Mouse (Mus musculus) macrophage (primary cell): Measurements from ENCODE around the gene Gpatch2l. TPM values are rescaled to one million over a fixed set of nuclear protein-coding genes. Genes with fewer than 3 reads are reported as not detected.
A peak's percentile ranks its signal among the peaks of the same experiment; 100 is the strongest.

Experiments
- H3K27ac ChIP-seq: fragments of 350-480 bp; formaldehyde crosslinking; 2 replicates; pipeline ENCODE4 v1.9.0; 2021
- H3K36me3 ChIP-seq: fragments of 350-480 bp; formaldehyde crosslinking; 2 replicates; pipeline ENCODE4 v1.9.0; 2021; ENCODE audit errors: inconsistent target
- H3K4me3 ChIP-seq: fragments of 350-480 bp; formaldehyde crosslinking; 2 replicates; pipeline ENCODE4 v1.9.0; 2021; ENCODE audit errors: inconsistent target
- H3K79me2 ChIP-seq: fragments of 350-480 bp; formaldehyde crosslinking; 2 replicates; pipeline ENCODE4 v1.9.0; 2021; ENCODE audit errors: inconsistent target
- WGBS: methylation state at CpG from one replicate; pipeline ENCODE4 v1.1.7; 2026; ENCODE audit warnings: inconsistent platforms; ENCODE audit not compliant: missing documents; 5-methylcytosine and 5-hydroxymethylcytosine counted together
- polyA plus RNA-seq: library from polyadenylated mRNA; stranded (reverse); fragments of 250-400 nt; gene quantifications from 3 replicates; pipeline ENCODE4 v1.2.4, GENCODE M21; 2018; ENCODE audit warnings: inconsistent platforms
- total RNA-seq, 78 experiments: library from RNA; depleted of rRNA; stranded (reverse); fragments of 250-400 nt; gene quantifications; 1 replicate in 9 of 78; 2 replicates in 24 of 78; 3 replicates in 43 of 78; 4 replicates in 2 of 78; pipeline ENCODE4 v1.2.4; 2018; ENCODE audit warnings: inconsistent platforms in 56 of 78

Gpatch2l gene
- total RNA-seq (2018; cell fraction: chromatin; rRNA removed) = 100 to 1,000 TPM in 23 of 26 experiments, 10 to 100 TPM in 3; 85.1 to 294 (median 192) TPM
- total RNA-seq (2018; cell fraction: cytosol; rRNA removed) = 10 to 100 TPM; 17.7 to 43.5 (median 30.6) TPM
- 100 to 1,000 TPM in 15 of 26 experiments, 10 to 100 TPM in 11; 57.1 to 176 (median 104) TPM for total RNA-seq (2018; cell fraction: nucleus; rRNA removed)
- polyA plus RNA-seq = 16.4 to 20.3 TPM (median 17.9 TPM) in 3 replicates

DNA sequence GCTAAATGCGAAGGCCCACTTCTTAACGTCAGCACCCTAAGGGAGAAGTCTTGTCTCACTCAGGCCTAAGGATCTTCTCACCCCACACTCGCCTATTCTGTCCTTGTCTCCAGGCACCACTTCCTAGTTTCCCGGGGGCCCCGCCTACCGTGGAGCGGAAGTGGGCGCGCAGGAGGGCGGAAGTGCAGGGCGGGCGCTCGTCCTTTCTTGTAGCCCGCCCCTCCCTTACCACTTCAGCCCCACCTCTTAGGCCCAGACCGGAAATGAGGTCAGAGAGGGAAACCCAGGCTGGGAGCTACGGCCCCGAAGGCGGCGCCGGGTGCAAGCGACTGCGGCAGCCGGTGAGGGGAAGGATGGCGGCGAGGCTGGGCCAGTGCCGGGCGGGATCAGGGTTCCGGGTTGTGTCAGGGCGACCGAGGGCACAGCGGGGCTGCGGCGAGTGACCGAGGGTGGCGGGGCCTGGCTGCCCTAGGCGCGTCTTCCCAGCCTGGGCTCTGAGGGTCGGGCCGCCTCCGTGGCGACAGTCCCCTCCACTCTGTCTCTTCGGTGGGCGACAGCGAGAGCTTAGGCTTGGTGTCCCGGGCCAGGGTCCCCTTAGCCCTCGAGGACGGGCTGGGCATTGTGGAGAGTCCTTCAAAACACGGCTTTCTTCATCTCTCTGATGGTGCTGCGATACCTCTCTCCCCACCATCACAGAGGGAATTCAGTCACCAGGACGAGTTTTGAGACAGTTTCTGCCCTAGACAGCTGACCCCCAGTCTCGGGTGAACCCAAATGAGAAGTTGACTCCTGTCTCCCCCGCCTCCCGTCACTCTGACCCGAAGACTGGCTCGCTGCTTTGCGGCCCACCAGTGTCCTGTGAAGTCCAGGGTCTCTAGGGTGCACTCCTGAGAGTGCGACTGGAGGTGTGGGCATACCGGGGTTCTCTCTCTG is at the start of gene Gpatch2l:
Gpatch2l (plus strand) TSS at position 255 of the 933 bp plus-strand sequence.
- H3K36me3 ChIP-seq = peaks cover 14% of the 10 kb centered on the region; the same call in 1 of the 2 replicates
- H3K27ac ChIP-seq = peak within 1 kb of the TSS; percentile 93
- peak within 1 kb of the TSS; percentile 91 for H3K4me3 ChIP-seq
- WGBS = under 1% methylated on average over 56 of the region's 58 CpGs
- peaks cover 47% of the 10 kb centered on the region for H3K79me2 ChIP-seq

DNA sequence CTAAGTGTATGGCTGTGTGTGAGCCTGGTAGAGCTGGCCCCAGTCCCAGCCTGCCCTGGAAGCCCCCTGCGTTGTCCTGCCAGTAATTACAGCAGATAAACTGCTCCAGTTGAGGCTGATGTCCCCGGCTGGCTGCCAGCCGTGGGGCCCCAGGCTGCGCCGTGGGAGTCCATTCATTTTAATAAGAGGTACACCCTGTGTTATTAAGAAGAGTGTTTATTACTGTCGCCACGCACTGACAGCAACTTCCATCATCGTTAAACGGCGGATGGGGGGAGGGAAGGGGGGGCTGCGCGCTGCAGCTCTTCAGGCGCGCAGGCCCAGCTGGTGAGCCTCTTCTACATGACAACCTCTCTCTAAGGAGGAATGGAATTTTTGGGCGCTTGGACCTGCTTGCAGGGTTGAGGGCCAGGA is 49.6 kb upstream of the Gpatch2l start:
- Histone ChIP-seq H3K36me3 (no peaks in the 10 kb centered on the region), H3K79me2 (no peaks in the 10 kb centered on the region), H3K27ac (no peak overlapping the region), H3K4me3 (no peak overlapping the region)
- WGBS = 86% methylated on average over 13 of the region's 15 CpGs

DNA sequence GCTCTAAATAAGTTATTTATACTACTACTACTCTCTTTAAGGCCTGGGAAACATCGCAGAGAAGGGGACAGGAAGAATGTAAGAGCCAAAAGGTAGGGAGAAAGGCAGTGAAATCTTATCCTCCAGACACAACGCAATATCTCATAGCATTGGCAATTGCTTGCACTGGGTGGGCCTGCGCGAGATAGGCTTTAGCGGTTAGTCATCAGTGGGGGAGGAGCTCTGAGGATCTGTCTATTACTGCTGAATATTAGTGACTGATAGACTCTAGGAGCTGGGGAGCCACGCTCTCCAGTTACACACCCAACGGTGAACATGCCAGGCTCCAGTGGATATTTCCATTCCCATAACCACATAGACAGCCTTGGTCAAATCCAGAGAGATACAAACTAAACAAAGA is 44.7 kb upstream of the Gpatch2l start:
- Histone ChIP-seq H3K4me3 (no peak overlapping the region), H3K36me3 (no peaks in the 10 kb centered on the region), H3K27ac (no peak overlapping the region), H3K79me2 (no peaks in the 10 kb centered on the region)
- 93% methylated on average over 7 of the region's 7 CpGs for WGBS

DNA sequence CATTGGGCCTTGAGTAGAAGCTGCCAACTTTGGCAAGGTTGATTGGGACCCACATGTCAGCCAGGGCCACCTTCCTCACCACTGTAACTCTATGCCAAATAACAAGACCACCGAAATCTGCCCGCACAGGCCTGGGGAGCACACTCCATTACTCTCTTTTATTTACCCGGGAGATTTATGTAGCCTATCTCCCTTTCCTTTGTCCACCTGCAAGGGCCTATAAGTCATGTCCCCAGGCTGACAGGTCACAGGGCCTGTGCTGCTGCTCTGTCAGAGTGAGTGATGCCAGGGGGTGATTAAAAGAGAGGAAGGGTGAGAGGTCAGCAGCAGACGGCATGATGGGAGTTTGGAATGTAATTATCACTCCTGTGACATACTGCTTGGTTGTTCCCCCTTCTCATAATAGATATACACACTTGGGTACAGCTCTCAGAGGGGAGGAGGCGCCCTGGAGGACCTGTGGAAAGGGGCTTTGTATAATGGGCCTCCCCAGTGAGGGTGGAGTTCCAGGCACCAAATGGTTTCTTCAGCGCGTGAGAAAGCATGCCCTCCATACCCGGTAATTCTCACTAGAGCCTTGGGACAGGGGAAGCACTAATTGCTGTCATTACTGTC is 38.1 kb upstream of the Gpatch2l start:
- 50% methylated on average over 8 of the region's 8 CpGs for WGBS
- Histone ChIP-seq H3K79me2 (no peaks in the 10 kb centered on the region), H3K27ac (no peak overlapping the region), H3K4me3 (no peak overlapping the region), H3K36me3 (no peaks in the 10 kb centered on the region)

DNA sequence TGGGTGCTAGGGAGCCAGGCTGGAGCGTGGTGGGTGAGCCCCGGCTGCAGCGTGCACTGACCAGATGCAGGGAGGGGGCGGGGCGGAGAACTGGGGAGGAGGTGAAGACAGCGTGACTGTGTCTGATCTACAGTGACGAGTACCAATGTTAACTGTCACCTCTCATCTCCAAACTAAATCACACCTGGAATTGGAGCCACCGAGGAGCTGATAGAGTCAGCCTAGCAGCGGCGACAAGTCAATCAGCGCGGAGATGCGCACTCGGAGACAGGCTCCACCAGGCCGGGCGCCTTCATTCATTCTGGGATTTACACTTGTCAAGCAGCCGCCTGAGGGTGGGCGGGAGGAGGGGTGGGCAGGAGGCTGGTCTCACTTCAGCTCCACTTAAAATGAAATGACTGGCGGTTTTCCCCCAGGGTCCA is 30.5 kb upstream of the Gpatch2l start:
- 6% methylated on average over 19 of the region's 19 CpGs for WGBS
- H3K79me2 ChIP-seq = no peaks in the 10 kb centered on the region
- no peak overlapping the region for H3K4me3 ChIP-seq
- H3K36me3 ChIP-seq = no peaks in the 10 kb centered on the region
- no peak overlapping the region for H3K27ac ChIP-seq

DNA sequence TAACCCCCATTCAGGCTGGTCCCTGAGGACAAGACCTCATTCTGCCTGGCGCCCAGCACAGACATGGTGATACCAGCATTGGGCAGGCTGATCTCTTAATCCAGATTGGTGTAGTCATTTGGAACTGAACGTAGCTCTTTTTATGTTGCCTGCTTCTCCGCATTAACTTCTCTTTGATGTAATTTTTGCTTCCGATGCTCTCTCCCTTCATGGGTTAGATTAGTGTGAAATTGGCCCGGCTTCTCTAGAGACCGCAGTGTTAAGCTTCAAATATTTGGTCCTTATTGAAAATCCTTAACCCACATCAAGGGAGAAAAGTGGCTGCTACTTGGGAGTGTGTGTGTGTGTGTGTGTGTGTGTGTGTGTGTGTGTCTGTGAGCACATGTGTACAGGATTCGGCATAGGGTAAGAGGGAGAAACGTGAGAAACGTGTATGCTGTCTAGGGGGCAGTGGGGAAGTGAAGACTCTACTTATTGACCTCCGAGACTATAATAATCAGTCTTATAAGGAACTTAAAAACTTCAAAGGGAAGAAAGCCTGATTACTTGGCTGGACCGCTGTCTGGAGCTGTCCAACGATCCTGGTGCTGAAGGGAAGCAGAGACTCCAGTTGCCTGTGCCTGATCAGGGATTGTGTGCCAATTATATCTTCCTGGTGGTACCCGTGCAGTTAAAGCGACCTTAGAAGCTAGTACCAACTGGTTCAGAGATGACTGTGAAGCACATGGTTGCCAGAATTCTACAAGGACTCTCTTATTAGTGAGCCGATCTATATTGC is 28.8 kb upstream of the Gpatch2l start:
- WGBS = 48% methylated on average over 15 of the region's 15 CpGs
- H3K36me3 ChIP-seq = no peaks in the 10 kb centered on the region
- no peak overlapping the region for H3K27ac ChIP-seq
- H3K79me2 ChIP-seq = no peaks in the 10 kb centered on the region
- no peak overlapping the region for H3K4me3 ChIP-seq

DNA sequence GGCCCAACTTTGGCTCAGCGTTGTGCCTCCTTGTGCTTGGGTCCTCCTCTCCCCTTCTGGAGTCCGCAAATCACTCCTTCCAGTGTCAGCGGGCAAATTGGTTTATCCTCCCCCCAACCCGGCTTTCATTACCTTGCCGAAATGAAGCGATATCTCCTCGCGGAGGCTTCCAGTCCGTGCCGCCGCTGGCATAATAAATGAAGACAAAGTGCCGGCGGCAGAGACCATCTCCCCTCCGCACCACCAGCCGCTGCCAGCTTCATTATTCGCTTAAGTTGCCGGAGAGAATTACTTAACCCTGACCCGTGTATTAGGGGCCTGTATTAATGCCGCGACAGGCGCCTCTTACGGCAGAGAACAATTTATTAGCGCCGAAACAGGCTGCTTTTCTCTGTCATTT is 27.5 kb upstream of the Gpatch2l start:
- Histone ChIP-seq H3K36me3 (no peaks in the 10 kb centered on the region), H3K4me3 (no peak overlapping the region), H3K79me2 (no peaks in the 10 kb centered on the region), H3K27ac (no peak overlapping the region)
- WGBS = 15% methylated on average over 24 of the region's 24 CpGs

DNA sequence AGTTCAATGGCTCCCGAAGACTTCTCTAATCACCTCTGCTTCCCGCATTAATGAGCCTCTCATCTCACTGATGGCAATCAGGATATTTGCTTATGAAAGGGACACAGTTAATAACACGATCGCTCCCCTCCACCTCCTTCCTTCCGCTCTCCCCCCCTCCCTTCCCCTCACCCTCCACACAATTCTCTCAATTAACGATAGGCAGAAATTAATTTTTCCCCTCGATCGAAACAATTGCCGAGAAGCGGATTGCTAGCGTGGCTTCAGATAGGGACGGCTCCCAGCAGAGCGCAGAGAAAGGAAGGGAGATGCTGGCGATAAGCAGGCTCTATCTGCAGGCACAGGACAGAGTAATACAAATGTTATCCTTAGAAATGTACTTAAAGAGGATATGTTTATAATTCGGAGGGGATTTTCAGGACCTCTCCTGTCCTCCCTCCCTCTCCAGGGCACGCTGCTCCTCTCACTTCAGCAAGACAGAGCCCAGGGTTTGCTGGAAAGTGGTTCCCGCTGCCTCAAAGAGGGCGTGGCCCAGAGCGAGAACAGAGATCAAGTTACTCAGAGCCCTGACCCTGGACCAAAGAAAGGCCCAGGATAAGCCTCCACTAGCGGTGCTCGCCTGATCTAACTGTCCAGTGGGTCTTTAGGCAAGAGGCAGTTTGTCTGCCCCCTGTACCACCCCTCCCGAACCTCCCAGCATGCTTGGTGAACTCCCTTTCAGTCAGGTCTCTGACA is 24.8 kb upstream of the Gpatch2l start:
- Histone ChIP-seq H3K4me3 (no peak overlapping the region), H3K36me3 (no peaks in the 10 kb centered on the region), H3K79me2 (no peaks in the 10 kb centered on the region), H3K27ac (no peak overlapping the region)
- 8% methylated on average over 22 of the region's 22 CpGs for WGBS

DNA sequence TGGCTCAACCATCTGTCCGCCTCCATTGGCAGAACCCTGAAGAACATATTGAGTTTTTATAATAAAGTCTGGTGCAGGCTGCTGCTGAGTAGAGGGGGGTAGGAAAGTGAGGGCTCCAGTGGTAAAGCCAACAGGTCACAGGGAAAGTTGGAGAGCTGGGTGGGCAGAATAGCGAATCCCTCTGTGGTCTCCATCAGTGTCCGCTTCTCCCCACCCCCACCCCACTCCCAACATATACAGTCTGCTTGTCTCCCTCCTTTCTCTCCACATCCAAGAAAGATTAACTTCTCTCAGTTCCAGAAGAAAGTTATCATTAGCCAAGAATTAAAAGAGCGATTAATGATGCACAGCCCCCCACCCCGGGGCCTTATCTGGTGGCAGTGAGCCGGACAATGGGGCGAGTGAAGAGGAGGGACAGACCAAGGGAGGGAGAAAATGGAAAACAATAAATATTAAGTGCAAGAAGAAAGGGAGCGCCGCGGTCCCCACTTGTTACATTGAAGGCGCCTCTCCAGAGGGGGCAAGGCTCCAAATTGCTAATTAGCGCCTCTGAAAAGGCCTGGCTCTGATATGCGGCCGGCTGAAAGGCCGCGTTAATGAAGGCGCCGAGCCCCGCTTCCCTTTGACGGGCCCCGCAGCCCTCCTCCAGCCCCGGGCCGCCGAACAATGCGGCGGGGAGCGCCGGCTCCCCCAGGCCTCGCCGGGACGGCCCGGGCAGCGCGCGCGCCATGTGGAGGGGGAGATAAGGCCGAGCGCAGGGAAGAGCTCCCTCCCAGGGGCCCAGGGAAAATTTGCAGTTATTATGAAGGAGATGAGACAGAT is 21.2 kb upstream of the Gpatch2l start:
- no peaks in the 10 kb centered on the region for H3K36me3 ChIP-seq
- no peak overlapping the region for H3K4me3 ChIP-seq
- no peaks in the 10 kb centered on the region for H3K79me2 ChIP-seq
- H3K27ac ChIP-seq = no peak overlapping the region
- WGBS = 13% methylated on average over 38 of the region's 38 CpGs

DNA sequence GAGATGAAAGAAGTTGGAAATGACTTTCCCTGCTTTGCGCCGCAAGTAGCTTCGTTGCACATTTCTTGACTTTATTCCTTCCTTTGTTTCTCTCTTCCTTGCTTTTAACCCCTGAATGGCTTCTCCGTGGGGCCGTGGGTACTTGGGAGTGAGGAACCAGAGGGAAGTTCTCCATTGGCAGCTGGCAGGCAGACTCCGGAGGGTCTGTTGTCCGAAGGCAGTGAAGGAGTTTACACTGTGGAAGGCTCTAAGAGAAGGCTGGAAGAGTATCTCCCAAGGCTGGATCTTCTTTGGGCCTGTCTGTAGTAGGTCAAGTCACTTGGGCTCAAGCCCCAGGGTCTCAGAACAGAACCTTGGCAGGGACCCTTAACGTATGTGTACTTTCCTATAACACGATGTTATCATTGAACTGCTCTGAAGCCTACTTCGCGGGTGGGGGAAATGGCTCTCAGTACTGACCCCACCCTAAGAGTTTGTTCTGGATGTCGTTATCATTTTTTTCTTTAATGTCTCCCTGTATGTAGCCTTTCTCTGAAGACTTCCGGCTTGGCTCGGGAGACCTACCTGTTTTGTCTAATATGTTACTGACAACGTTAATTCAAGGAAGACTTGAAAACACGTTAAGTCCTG is 20.5 kb upstream of the Gpatch2l start:
- Histone ChIP-seq H3K27ac (no peak overlapping the region), H3K4me3 (no peak overlapping the region), H3K79me2 (no peaks in the 10 kb centered on the region), H3K36me3 (no peaks in the 10 kb centered on the region)
- WGBS = 66% methylated on average over 16 of the region's 16 CpGs

DNA sequence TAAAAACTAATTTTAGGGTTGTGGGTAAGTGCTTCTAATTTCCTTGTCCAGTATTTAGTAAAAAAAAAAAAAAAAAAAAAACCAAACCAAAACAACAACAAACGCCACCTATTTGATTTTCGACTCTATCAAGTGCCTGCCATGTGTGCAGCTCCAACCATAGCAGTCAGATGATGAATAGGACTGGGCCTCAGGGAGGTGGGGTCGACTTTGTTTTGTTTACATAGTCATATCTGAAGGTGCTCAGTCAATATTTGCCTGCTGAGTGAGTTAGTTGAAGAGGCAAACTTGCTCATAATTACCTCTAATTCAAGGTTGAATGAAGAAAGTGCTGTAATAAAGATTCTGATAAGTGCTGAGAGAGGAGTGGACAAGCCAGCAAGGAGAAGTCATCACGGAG is 7.4 kb upstream of the Gpatch2l start:
- Histone ChIP-seq H3K36me3 (no peaks in the 10 kb centered on the region), H3K4me3 (no peak overlapping the region), H3K79me2 (no peaks in the 10 kb centered on the region), H3K27ac (no peak overlapping the region)
- WGBS = 66% methylated on average over 4 of the region's 4 CpGs

DNA sequence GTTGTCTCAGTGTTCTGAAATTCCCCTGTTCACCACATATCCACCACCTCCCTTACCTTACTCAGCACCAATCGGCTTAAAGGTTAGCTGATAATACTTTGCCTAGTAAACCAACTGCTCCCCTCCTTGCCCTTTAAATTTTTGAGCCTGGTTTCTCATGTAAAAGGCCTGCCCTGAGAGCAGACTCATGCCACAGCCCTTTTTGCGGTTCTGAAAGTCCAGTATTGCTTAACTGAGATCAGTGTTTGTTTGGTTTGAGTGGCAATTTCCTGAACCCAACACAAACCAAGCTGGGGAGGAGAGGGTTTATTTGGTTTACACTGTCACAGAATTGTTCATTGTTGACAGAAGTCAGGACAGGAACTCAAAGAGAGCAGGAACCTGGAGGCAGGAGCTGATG is 2.9 kb upstream of the Gpatch2l start:
- no peak overlapping the region for H3K4me3 ChIP-seq
- H3K36me3 ChIP-seq = no peaks in the 10 kb centered on the region
- 84% methylated on average over 2 of the region's 2 CpGs for WGBS
- no peak overlapping the region for H3K27ac ChIP-seq
- H3K79me2 ChIP-seq = peaks cover 15% of the 10 kb centered on the region

DNA sequence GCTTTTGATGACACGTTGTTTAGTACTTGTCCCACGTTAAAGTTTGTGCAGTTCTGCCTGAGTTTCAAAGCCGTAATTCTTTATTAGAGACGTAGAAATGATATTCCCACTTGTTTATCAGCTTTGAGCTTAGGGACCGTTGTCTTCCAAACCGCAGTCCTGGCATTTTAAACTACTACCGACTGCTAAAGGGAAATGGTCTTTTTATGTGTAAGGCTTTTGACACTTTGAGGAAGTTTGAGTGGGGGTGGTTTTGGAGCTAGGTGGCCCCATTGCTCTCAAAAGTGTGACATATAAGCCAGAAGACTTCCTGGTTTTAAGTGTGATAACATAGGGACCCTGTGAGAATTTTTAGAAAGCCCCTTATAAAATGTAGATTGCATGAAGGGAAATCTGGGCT is 905 bp downstream of the Gpatch2l start:
- Histone ChIP-seq H3K79me2 (peaks cover 54% of the 10 kb centered on the region), H3K36me3 (peaks cover 19% of the 10 kb centered on the region; the same call in 1 of the 2 replicates), H3K27ac (peak overlapping the region; percentile 93), H3K4me3 (peak overlapping the region; percentile 91)
- 2% methylated on average over 7 of the region's 7 CpGs for WGBS
